Mouse (Mus musculus) left cerebral cortex, adult 18-20 months (tissue): Measurements from ENCODE around the gene Wipf2. TPM values are rescaled to one million over a fixed set of nuclear protein-coding genes. Genes with fewer than 3 reads are reported as not detected.

Source experiments
- DNase-seq, 2 experiments: peaks; one replicate each; pipeline ENCODE4 v3.0.0; 2021 to 2022; ENCODE audit warnings: low spot score in 2 of 2, mixed read lengths in 1 of 2
- total RNA-seq, 2 experiments: library from RNA; stranded (reverse); gene quantifications; 2 replicates each; pipeline ENCODE4 v1.2.3; 2021

Gene Wipf2
- total RNA-seq, 2 experiments from 2014 or later: 73.3 to 75.5 TPM

GRCm38 (mm10) chr11:98941826-98942550, 78.5 kb downstream of the Wipf2 start:
- DNase-seq: no peak

- no peak for DNase-seq
Observed at GRCm38 (mm10) chr11:98942555-98942922, 79.1 kb downstream of the Wipf2 start.

GRCm38 (mm10) chr11:98942923-98943641, 79.6 kb downstream of the Wipf2 start:
- DNase-seq: no peak

GRCm38 (mm10) chr11:98943741-98944461, 80.5 kb downstream of the Wipf2 start:
- DNase-seq: no peak

GRCm38 (mm10) chr11:98944897-98945604, 81.6 kb downstream of the Wipf2 start:
- no peak for DNase-seq

- DNase-seq: no peak
Observed at GRCm38 (mm10) chr11:98945605-98945977, 82.2 kb downstream of the Wipf2 start.

GRCm38 (mm10) chr11:98947969-98948569, 84.6 kb downstream of the Wipf2 start:
- no peak for DNase-seq

- no peak for DNase-seq
Observed at GRCm38 (mm10) chr11:98949242-98949957, 86.0 kb downstream of the Wipf2 start.

GRCm38 (mm10) chr11:98949958-98950460, 86.6 kb downstream of the Wipf2 start:
- no peak for DNase-seq

GRCm38 (mm10) chr11:98950484-98950883, 87.0 kb downstream of the Wipf2 start:
- DNase-seq: no peak

- no peak for DNase-seq
Observed at GRCm38 (mm10) chr11:98951026-98951906, 87.8 kb downstream of the Wipf2 start.

- DNase-seq: no peak
Observed at GRCm38 (mm10) chr11:98952111-98952510, 88.7 kb downstream of the Wipf2 start.

GRCm38 (mm10) chr11:98952736-98953135, 89.3 kb downstream of the Wipf2 start:
- no peak for DNase-seq

GRCm38 (mm10) chr11:98953361-98953760, 89.9 kb downstream of the Wipf2 start:
- DNase-seq: no peak

GRCm38 (mm10) chr11:98953835-98954320, 90.4 kb downstream of the Wipf2 start:
- DNase-seq: no peak

GRCm38 (mm10) chr11:98954373-98954772, 90.9 kb downstream of the Wipf2 start:
- peak in 1 of 2 experiments; percentile 82 for DNase-seq
